Mouse (Mus musculus) G1E-ER4 (cell line): Measurements from ENCODE around the gene Thegl. TPM values are rescaled to one million over a fixed set of nuclear protein-coding genes. Genes with fewer than 3 reads are reported as not detected.

Source experiments
- GATA1 ChIP-seq: IDR thresholded peaks from one replicate; pipeline ENCODE4 v1.8.0; 2012; ENCODE audit warnings: low read length, inconsistent platforms
- polyA plus RNA-seq: library from polyadenylated mRNA; stranded (reverse); fragments of >175 nt; gene quantifications from 2 replicates; pipeline ENCODE4 v1.2.3, GENCODE M21; 2012

Thegl gene
- polyA plus RNA-seq, result not detected in 2 replicates

GRCm38 (mm10) chr5:77015544-77016482 is at the start of gene Thegl:
Thegl (plus strand) TSS chr5:77016023.
- TF ChIP-seq GATA1, result no peak

- no peak for TF ChIP-seq GATA1
Observed at GRCm38 (mm10) chr5:76969250-76969649, 46.6 kb upstream of the Thegl start.

- no peak for TF ChIP-seq GATA1
Observed at GRCm38 (mm10) chr5:76973488-76973887, 42.3 kb upstream of the Thegl start.

- no peak for TF ChIP-seq GATA1
Observed at GRCm38 (mm10) chr5:76974207-76974553, 41.6 kb upstream of the Thegl start.

GRCm38 (mm10) chr5:76974554-76975285 is 41.1 kb upstream of the Thegl start, which contains the start of gene Srp72:
Srp72 (plus strand) TSS chr5:76974683.
- no peak for TF ChIP-seq GATA1

GRCm38 (mm10) chr5:76975736-76976135 is 40.1 kb upstream of the Thegl start:
- no peak for TF ChIP-seq GATA1

GRCm38 (mm10) chr5:76984015-76984414 is 31.8 kb upstream of the Thegl start:
- TF ChIP-seq GATA1, result no peak

- no peak for TF ChIP-seq GATA1
Observed at GRCm38 (mm10) chr5:76990789-76991188, 25.0 kb upstream of the Thegl start.

- TF ChIP-seq GATA1, result no peak
Observed at GRCm38 (mm10) chr5:76993174-76993814, 22.5 kb upstream of the Thegl start.

- no peak for TF ChIP-seq GATA1
Observed at GRCm38 (mm10) chr5:76998416-76998815, 17.4 kb upstream of the Thegl start.

- TF ChIP-seq GATA1, result no peak
Observed at GRCm38 (mm10) chr5:77001192-77001591, 14.6 kb upstream of the Thegl start.

- no peak for TF ChIP-seq GATA1
Observed at GRCm38 (mm10) chr5:77004051-77004821, 11.6 kb upstream of the Thegl start, which contains the start of gene Arl9. Arl9 (plus strand) TSS chr5:77004055.

- no peak for TF ChIP-seq GATA1
Observed at GRCm38 (mm10) chr5:77010352-77010751, 5.5 kb upstream of the Thegl start.

- no peak for TF ChIP-seq GATA1
Observed at GRCm38 (mm10) chr5:77011082-77011481, 4.7 kb upstream of the Thegl start.

- no peak for TF ChIP-seq GATA1
Observed at GRCm38 (mm10) chr5:77013171-77013570, 2.7 kb upstream of the Thegl start.
